Mouse (Mus musculus): ENCODE results near the gene Gm49393. TPM values are rescaled to one million over a fixed set of nuclear protein-coding genes. Genes with fewer than 3 reads are reported as not detected.

Gene Gm49393
- not detected for polyA plus RNA-seq (2017; shearing (Covaris generic))

DNA sequence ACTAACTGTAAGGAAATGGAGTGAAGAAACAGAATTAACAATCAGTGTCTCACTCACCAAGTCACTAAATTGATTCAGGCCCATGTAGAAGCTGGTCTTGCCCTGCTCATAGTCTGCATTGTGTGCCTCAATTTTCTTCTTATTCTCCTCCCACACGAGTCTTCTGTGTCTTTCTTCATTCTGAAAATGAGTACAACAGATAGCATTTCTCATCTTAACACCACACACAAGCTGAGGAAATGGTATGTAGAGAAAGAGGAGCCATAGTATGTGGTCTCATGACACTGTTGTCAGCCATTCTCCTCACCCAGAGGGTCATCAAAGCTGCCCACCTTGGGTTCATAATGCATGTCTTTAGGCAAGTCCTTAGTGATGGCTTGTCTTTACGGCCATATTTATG lies at the start of gene Gm49393:
Gene Gm49393 (minus strand): TSS at position 101 of the 400 bp plus-strand sequence.

DNA sequence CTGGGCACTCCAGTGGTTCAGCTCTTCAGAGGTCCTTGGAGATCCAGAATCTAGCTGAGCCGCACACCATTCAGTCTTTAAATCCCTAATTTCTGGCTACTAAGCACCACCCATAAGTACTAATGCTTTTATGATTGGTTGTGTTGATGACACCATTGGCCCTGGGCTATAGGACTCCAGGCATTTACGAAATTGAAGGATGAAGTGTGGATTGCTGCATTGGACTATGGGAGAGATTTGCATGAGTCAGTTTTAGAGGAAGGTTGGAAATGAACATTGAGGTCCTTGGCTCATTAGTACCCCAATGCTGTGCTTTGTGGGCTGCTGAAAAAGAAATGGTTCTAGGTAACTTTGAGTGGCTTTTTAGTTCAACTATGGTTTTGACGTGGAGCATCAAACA lies 6.5 kb upstream of the Gm49393 start, which contains the start of gene Tpbpa:
Gene Tpbpa (minus strand): TSS at position 101 of the 400 bp plus-strand sequence.

DNA sequence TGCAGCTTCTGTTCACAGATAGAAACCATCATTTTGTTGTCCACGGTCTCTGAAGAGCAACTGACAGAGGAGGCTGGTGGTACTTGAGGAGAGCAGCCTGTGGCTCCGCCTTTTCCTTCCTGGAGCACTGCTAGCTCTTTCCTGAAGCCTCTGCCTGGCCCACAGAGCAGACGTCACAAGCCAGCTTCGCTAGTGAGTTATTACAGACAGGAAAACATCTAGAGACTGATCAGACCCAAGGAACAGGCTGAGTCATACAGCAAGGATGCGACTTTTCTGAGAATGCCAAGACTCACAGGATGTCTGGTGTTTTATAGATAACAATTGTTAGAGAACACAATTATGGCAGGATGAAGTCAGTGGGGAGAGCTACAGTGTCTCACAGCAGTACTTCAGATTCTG lies 1.1 kb upstream of the Gm49393 start, which contains the start of the genes Gm49391 and Ctla2a:
Gene Gm49391 (minus strand): TSS at position 72 of the 402 bp plus-strand sequence.
Gene Ctla2a (minus strand): TSS at position 126 of the 402 bp plus-strand sequence.

DNA sequence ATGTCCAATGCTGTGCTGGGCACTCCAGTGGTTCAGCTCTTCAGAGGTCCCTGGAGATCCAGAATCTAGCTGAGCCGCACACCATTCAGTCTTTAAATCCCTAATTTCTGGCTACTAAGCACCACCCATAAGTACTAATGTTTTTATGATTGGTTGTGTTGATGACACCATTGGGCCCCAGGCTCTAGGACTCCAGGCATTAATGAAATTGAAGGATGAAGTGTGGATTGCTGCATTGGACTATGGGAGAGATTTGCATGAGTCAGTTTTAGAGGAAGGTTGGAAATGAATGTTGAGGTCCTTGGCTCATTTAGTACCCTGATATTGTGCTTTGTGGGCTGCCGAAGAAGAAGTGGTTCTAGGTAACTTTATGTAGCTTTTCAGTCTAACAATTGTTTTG lies 30.6 kb downstream of the Gm49393 start, which contains the start of gene Tpbpb:
Gene Tpbpb (minus strand): TSS at position 101 of the 400 bp plus-strand sequence.

DNA sequence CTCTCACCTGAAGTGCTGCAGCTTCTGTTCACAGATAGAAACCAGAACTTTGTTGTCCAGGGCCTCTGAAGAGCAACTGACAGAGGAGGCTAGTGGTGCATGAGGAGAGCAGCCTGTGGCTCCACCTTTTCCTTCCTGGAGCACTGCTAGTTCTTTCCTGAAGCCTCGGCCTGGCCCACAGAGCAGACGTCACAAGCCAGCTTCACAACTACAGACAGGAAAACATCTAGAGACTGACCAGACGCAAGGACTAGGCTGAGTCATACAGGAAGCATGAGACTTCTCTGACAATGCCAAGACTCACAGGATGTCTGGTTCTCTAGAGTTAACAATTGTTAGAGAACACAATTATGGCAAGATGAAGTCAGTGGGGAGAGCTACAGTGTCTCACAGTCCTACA lies 38.1 kb downstream of the Gm49393 start, which contains the start of gene Ctla2b:
Gene Ctla2b (minus strand): TSS at position 120 of the 400 bp plus-strand sequence.

DNA sequence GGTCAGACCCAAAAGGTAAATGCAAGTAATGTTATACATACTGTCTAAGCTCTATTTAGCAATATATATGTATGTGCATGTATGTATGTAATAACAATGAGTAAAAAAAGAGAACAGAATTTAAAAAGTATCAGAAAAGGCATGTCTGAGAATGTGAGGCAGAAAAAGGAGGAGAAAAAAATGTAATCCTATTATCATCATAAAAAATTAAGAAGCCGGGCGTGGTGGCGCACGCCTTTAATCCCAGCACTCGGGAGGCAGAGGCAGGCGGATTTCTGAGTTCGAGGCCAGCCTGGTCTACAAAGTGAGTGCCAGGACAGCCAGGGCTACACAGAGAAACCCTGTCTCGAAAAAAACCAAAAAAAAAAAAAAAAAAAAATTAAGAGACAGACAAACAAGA lies 38.6 kb downstream of the Gm49393 start, which contains the start of gene Gm49392:
Gene Gm49392 (minus strand): TSS at position 101 of the 400 bp plus-strand sequence.

DNA sequence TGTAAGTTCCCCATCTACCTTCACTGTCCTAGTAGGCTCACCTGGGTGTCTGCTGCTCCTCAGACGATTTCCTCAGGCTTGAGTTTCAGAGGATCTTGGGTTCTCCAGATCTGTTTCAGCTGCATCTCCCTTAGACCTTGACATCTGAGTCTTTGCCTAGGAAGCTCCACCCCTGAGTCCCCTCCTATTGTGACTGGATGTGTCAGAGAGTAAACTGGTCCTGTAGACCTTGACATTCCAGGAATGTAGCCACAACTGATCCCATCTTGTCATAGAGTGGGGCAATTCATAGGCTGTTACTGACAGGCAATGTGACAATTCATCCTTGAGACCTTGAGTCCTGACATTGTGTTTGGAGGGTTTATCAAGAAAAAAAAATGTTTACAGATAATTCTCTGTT lies 71.1 kb downstream of the Gm49393 start, which contains the start of gene 4930486L24Rik:
Gene 4930486L24Rik (minus strand): TSS at position 195 of the 400 bp plus-strand sequence.

Other genes starting within 250 kb of the Gm49393 start
- gene BC051665, start 149.2 kb downstream of the Gm49393 start, polyA plus RNA-seq (2017; shearing (Covaris generic)) = not detected
- not detected for gene Ctsll3, start 132.7 kb downstream of the Gm49393 start, polyA plus RNA-seq (2017; shearing (Covaris generic))
- 2.3 TPM for gene 4930486L24Rik, start 71.1 kb downstream of the Gm49393 start, polyA plus RNA-seq (2017; shearing (Covaris generic))
- not detected for gene Gm49392, start 38.7 kb downstream of the Gm49393 start, polyA plus RNA-seq (2017; shearing (Covaris generic))
- gene Ctla2b, start 38.1 kb downstream of the Gm49393 start, polyA plus RNA-seq (2017; shearing (Covaris generic)) = 3.7 TPM
- not detected for gene Tpbpb, start 30.7 kb downstream of the Gm49393 start, polyA plus RNA-seq (2017; shearing (Covaris generic))
- not detected for gene Gm49391, start 981 bp upstream of the Gm49393 start, polyA plus RNA-seq (2017; shearing (Covaris generic))
- gene Ctla2a, start 1.0 kb upstream of the Gm49393 start, polyA plus RNA-seq (2017; shearing (Covaris generic)) = 38.3 TPM
- not detected for gene Tpbpa, start 6.4 kb upstream of the Gm49393 start, polyA plus RNA-seq (2017; shearing (Covaris generic))
- gene Ctsj, start 70.4 kb upstream of the Gm49393 start, polyA plus RNA-seq (2017; shearing (Covaris generic)) = not detected
- not detected for gene Ctsq, start 105.0 kb upstream of the Gm49393 start, polyA plus RNA-seq (2017; shearing (Covaris generic))
- not detected for gene Ctsr, start 228.7 kb upstream of the Gm49393 start, polyA plus RNA-seq (2017; shearing (Covaris generic))